Mouse (Mus musculus) retina, postnatal 7 days (tissue): ENCODE measurements around the gene Tnfrsf1a.
"Not testable (repeated sequence)": the region's sequence is repeated elsewhere in the genome, so short reads cannot be mapped to it uniquely, and the experiment has no call there.

ENCODE experiments used
- DNase-seq: peaks from one replicate; pipeline ENCODE4 v3.0.0-alpha.2; 2012; ENCODE audit warnings: low read depth, low spot score

Gene Tnfrsf1a

GRCm38 (mm10) chr6:125348721-125349574, at the start of gene Tnfrsf1a:
TSS of gene Tnfrsf1a (plus strand) at chr6:125349362.
- no peak for DNase-seq

DNA sequence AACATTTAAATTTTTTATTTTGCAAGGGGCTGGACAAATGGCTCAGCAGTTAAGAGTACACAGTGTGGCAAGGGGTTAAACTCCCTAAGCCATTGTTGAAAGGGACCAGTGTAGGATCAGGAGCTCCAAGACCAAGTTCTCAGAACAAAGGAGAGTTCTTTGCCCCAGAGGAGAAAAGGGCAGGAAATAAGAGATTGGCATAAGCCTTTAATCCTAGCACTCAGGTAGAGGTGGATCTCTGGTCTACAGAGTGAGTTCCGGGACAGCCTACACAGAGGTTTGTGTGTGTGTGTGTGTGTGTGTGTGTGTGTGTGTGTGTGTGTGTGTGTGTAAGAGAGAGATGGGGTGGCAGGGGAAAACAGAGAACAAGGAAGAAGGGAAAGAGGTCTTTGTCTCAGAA, 48.2 kb upstream of the Tnfrsf1a start:
- DNase-seq: no peak

- no peak for DNase-seq
Measured at GRCm38 (mm10) chr6:125302231-125302982, 46.8 kb upstream of the Tnfrsf1a start.

DNA sequence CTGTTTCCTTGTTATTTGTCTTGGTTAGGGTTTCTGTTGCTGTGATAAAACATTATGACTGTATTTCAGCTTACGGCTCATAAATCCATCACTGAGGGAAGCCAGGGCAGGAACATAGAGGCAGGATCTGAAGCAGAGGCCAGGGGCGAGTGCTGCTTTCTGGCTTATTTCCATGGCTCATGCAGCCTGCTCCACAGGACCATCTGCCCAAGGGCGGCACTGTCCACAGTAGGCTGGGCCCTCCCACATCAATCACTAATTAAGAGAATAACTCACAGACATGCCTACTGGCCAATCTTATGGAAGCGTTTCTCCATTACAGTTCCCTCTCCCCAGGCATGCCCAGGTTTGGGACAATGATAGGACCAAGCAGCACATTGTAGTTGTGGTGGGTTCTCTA, 45.9 kb upstream of the Tnfrsf1a start:
- no peak for DNase-seq

- not testable (repeated sequence) for DNase-seq
Measured at GRCm38 (mm10) chr6:125304408-125304807, 44.8 kb upstream of the Tnfrsf1a start.

GRCm38 (mm10) chr6:125305465-125305864, 43.7 kb upstream of the Tnfrsf1a start:
- DNase-seq: no peak

GRCm38 (mm10) chr6:125307091-125307490, 42.1 kb upstream of the Tnfrsf1a start:
- DNase-seq: no peak

DNA sequence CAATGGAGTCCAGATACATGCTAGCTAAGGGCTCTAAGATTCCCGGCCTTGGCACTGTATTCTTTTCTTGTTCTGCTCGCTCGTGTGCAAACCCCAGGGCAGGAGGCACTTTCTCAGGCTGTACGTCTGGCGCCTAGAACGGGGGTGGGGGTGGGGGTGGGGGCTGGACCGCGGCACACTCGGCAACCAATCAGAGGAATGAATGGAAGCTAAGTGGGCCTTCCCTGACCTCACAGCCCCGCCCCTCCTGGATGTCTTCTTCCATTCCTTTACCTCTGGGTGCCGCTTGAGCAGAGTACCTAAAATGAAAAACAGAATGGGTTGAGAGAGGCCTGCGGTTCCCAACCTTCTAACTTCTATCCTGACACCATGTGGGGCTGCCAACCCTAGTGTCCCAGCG, 40.2 kb upstream of the Tnfrsf1a start:
- no peak for DNase-seq

DNA sequence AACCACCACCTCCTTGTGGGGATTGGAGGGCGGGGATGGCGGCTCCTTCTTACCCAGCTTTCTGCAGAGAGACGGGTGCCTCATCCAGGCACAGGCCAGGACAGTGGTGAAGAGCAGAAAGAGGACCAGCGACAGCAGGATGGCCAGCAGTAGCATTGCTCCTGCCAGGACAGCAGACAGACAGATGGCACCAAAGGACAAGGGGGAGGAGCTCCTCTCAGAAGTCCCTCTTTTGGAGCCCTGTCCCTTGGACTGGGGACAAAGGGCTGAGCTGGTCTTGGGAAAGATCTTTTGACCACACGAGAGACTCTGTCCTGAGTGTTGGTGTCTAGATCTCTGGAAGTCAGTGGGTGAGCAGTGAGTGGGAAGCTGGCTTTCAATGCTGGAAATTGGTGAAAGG, 39.8 kb upstream of the Tnfrsf1a start:
- DNase-seq: no peak

DNA sequence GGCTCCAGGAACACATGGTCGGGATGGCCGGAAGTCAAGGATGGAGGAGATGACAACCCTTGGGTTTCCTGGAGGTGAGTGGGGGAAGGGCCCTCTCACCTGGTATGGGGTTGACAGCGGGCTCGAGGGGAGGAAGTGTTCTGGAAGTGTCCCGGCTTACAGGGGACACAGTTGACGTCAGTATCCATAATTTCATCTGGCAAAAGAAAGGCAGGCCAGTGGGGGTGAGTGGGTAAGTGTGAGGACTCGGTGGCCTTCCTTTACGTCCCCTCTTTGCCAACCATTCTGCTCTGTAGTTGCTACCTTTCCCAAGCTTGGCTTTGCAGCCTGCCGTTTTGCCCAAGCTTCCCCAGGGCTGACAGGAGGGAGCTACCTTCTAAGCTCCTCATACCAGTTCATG, 37.0 kb upstream of the Tnfrsf1a start:
- no peak for DNase-seq

DNA sequence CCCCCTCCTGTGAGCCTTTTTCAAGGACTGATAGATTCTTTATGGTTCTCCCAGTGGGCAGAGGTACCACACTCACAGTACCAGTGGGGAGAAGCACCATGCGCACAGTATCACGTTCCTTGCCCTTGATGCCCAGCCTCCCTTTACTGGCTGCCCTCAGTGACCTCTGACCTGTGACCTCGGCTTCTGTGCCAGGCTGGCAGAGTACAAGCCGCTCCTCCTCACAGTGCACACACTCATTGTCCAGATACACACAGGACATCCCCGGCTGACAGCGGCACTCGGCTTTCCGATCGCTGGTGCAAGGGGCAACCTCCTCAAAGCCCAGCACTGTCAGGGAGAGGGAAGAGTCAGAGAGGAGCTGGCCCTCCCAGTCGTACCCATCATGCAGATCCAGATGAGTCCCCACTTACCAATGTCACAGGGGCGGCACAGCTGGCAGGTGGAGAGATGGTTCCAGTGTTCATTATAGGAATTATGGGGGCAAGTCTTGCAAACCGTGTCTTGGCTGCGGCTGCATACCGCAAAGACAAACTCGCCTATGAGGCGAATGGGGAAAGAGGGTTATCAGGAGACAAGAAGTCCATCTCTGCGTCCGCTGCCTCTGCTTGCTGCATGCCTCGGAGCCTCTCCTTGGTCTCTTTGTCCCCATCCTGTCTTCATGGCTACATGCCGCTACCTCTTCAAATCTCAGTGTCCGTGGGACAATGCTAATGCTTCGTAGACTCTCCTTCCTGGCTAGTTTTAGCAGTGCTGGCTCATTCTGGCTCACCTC, 36.4 kb upstream of the Tnfrsf1a start:
- no peak for DNase-seq

GRCm38 (mm10) chr6:125313546-125314230, 35.5 kb upstream of the Tnfrsf1a start, which contains the start of gene Ltbr:
TSS of gene Ltbr (minus strand) at chr6:125313885.
- DNase-seq: peak; percentile 47

DNA sequence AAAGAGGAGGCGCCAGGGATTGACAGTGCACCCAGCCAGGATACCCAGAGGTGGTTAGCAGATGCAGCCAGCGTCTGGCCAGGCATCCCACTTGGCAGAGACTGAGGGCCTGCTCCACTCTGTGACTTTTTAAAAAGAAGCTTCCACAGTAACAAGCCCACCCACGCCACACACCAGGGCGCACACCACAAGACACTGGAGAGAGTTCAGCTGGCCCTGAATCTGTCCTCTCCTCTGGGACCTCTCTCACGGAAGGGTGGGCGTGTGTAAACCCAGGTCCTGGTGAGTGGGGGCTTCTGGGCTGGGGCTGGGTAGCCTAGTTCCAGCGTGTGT, 35.0 kb upstream of the Tnfrsf1a start:
- no peak for DNase-seq

- no peak for DNase-seq
Measured at GRCm38 (mm10) chr6:125314746-125315145, 34.4 kb upstream of the Tnfrsf1a start.

- no peak for DNase-seq
Measured at GRCm38 (mm10) chr6:125317077-125317476, 32.1 kb upstream of the Tnfrsf1a start.

DNA sequence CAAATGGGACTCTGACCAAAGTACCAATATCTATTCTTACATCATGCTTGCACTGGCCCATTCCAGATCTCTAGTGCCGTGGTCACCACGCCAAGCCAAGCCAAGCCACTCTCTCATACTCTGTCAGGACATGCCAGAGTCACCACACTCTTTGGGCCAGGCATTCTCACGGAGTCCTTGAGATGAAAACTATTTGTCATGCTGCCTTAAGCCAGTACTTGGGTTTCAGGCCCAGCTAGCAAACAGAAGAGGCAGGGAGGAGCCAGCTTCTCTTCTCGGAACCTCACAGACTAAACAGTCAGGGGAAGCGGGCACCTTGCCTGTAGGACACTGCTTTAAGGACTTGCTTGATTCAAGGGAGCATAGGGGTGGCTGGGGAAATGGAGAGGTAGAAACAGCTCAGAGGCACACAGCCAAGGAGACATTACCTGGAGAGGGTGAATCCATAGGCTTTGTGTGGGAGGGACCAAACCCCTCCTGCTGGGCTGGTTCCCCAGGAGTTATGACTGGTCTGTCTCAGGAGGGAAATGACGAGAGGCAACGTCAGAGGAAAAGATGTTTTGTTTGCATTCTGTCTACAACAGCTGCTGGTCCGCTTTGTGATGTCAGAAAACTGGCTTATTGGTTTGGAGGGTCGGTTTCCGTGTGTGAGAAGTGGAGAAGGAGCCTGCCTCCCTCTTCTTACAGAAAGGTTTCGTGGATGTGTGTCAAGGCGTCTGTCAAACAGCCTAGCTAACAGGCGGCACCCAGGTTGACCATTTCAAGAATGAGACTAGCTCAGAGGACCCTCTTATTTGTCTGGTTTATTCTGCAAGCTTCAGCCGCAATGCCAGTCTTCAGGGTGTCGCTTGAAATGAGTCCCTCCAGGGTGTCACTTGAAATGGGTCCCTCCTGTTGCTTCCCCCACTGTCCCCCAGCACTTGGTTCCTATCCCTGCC, 29.9 kb upstream of the Tnfrsf1a start:
- DNase-seq: no peak

GRCm38 (mm10) chr6:125319919-125320296, 29.3 kb upstream of the Tnfrsf1a start:
- no peak for DNase-seq

GRCm38 (mm10) chr6:125320323-125320722, 28.8 kb upstream of the Tnfrsf1a start, which contains the start of gene Scnn1a:
TSS of gene Scnn1a (plus strand) at chr6:125320659.
- no peak for DNase-seq

DNA sequence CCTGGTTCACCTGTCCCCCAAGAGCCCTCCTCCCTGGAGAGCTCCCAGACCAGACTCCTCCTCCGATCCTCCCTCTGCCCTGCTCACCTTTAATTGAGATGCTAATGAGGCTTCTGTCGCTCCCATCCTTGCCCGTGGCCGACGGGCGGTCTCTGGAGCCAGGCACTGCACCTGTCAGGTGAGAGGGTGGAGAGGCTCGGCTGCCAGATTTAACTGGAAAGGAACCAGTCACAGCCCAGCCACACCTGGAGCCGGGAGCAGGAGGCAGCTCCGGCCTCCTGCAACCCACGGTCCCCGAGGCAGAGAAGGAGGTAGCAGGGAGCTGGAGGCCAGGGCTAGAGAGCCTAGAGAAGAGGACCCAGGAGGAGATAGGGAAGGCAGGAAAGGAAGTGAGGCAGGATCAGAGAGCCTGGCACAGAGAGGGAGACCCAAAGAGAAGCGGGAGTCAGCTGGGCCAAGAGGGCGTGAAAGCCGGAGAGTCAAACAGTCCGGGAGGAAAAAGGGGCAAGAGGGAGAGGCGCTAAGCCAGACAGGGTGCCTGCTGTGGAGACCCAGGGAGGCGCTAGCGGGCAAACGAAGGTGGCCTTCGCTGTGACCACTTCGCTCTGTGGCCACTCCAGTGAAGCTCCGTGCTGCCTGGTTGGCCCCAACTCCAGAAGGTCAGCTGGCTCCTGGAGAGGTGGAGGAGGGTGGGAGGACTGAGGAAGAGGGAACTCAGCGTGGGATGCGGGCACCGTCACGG, 27.9 kb upstream of the Tnfrsf1a start:
- no peak for DNase-seq

- DNase-seq: no peak
Measured at GRCm38 (mm10) chr6:125322794-125323193, 26.4 kb upstream of the Tnfrsf1a start.
